Mouse (Mus musculus): ENCODE results near the gene Olfr1220.

The Olfr1220 gene

DNA sequence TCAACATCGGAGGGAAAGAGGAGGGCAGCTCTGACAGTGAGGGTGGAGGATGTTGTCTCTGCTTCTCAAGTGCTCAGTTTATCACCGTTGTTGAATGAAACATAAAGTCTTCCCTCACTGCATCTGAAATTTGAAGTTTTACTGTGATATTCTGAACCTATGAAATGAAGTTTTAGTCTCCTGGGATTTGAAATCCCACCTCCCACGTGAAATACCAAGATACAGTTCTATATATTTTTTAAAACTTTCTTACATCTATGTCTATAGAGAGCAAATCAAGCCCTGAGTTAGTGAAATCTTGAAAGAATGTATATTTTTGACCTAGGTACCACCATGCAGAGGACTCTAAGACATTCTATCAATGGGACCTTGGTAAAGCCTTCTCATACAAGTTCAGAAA lies at the start of gene Olfr1220:
Olfr1220 (minus strand) TSS at position 101 of the 400 bp plus-strand sequence.
- DNase-seq: no peak

DNA sequence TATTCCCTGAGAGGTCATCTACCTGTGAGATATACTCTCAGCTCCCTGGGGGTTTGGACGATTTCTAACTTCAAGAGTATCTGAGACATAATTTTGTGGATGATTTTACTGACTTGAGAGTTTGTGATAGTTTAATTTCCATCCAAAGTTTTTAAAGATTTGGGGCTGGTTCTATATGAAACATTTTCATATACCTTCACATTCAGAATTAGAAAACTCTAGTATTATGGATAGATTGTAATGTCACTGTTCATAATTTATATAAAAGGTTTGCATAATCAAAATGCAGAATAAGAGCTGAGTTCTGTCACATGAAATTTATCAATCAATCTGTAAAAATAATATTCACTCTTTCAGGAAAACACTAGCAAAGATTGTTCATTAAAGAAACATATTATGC lies 44.8 kb upstream of the Olfr1220 start, which contains the start of gene Olfr1223:
Olfr1223 (minus strand) TSS at position 101 of the 400 bp plus-strand sequence.
- no peak for DNase-seq

DNA sequence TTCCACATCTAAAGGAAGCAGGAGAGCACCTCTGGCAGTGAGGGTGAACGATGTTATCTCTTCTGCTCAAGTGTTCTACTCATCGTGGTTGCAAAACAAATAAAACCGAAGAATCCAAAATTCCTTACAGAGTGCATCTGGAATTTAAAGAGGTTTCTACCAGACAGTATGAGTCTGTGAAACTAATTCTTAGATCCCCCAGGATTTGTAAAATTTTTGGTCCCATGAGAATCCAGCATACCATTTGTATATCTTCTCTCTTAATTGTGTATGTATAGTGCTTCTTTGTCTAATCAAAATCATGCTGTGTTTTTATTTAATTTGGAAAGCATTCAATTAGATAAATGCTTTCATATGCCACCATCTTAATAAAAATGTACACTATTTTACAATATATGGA lies 26.3 kb upstream of the Olfr1220 start, which contains the start of gene Olfr1222:
Olfr1222 (minus strand) TSS at position 101 of the 400 bp plus-strand sequence.
- no peak for DNase-seq

DNA sequence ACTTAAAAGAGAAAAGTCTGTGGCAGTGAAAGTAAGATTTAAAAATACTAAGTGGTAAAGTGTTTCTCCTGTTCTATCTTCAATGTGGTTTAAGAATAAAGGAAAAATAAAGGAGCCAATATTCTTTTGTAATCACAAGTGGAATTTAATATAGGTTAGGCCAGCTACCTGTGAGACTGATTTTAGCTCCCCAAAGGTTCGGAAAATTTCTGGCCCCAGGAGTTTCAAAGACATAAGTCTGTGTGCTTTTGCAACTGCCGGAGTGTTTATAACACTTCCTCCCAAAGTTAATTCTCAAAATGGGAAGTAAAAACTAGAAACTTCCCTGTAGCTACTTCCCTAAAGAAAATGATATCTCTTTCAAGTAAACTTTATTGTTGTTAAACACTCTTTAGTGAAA lies 10.5 kb upstream of the Olfr1220 start, which contains the start of gene Olfr1221:
Olfr1221 (minus strand) TSS at position 101 of the 400 bp plus-strand sequence.
- DNase-seq: no peak

DNA sequence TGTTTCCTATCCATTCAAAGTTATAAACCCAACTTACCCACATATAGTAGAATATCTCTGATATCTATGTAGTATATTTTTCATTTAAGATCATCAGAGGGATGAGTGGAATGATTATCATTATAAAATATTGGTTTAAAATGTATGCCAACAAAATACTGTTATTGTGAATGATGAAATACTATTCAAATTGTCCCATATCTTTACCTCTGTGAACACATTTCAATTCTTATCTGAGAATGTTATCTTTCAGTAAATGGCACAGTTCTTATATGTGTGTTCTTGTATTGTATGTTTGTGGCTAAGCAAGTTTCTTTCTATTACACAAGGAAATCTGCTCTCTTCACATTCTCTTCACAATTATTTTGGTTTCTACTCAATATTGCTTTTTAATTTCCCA lies 984 bp downstream of the Olfr1220 start:
- DNase-seq: no peak

DNA sequence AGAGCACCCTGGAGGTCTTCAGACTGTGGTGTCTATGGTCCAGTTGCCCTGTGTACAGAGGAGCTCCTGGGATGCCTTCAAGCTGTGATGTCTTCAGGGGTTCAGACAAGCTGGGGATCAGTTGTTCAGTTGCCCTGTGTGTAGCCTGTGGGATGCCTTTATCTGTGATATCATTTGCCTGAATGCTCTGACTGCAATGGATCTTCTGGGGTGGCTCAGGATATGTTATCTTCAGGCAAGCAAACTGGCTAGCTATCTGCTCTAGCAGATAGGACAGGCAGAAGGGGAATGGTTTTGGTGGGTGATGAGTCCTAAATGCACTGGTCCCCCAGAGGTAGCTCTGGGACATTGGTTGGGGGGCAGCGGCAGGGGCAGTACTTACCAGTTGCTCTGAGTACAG lies 12.8 kb downstream of the Olfr1220 start:
- no peak for DNase-seq

DNA sequence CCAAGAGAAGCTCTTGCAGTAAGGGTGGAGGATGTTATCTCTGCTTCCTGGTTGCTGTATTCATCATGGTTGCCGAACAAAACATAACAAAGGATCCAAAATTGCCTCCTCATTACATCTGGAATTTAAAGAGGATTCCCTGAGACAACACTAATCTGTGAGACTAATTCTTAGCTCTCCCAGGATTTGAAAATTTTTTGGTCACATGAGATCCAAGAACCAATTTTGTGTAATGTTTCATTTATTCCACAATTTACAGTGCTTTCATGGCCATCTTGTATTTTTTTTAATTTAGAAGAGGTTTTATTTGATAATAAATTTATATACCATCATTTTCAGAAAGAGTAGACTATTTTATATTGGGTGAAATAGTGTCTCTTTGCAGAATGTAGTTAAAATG lies 23.2 kb downstream of the Olfr1220 start, which contains the start of gene Olfr1219:
Olfr1219 (minus strand) TSS at position 101 of the 400 bp plus-strand sequence.
- DNase-seq: no peak

DNA sequence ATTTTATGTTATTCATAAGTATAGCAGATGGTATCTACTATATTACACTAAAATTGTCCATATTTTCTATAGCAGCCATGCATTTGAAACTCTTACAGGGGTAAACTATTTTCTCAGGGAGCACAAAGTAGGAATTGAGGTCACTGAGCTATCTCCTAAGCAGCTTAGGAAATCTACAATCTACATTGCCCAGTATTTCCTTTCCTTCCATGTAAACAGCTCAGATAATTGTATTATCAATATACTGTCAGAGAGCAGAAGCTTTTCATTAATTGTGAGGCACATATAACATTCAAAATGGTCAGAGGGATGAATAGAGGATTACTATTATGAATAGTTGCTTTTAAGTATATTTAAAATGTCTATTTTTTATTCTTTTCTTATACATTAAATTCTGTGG lies 25.1 kb downstream of the Olfr1220 start:
- DNase-seq: no peak

DNA sequence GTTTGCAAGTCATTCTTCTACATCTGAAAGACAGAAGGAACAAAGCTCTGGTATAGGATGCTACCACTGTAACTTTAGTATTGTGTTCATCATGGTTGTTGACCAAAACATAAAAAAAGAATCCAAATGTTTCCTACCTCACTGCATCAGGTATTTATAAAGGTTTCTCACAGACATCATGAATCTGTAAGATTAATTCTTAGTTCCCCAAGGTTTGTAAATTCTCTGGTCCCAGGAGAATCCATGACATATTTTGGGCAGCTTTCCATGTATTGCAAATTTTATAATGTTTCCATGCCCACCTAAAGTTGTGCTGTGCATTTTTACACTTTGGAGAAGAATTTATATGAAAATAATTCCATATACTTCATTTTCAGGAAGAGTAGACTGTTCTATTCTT lies 45.5 kb downstream of the Olfr1220 start, which contains the start of gene Olfr1218:
Olfr1218 (minus strand) TSS at position 101 of the 400 bp plus-strand sequence.
- no peak for DNase-seq

Data from embryo, embryonic 11 days (tissue).